Mouse (Mus musculus): ENCODE measurements around the gene Nbas.

GRCm38 (mm10) chr12:13418651-13419050, 149.7 kb downstream of the Nbas start:
- TF ChIP-seq EP300 (IDR thresholded peaks at IDR 0.05; ENCODE audit: insufficient read depth, low read depth, low read length): no peak
- no peak for TF ChIP-seq CTCF (IDR thresholded peaks at IDR 0.05; ENCODE audit: low read depth, low read length)
- no peak for TF ChIP-seq POLR2A (IDR thresholded peaks at IDR 0.05; ENCODE audit: insufficient read depth, low read length)
